Mouse (Mus musculus) cerebellum, adult 8-10 months (tissue): ENCODE data around the gene Fam131a.

Experiments
- DNase-seq: peaks from one replicate; pipeline ENCODE4 v3.0.0; 2022

Gene Fam131a

GRCm38 (mm10) chr16:20717181-20717977 lies 24.3 kb downstream of the Fam131a start, which contains the start of the genes Polr2h and Clcn2:
Gene Polr2h, plus strand, starts transcription at chr16:20717665.
Gene Clcn2, minus strand, starts transcription at chr16:20717746.
- peak; percentile 96 for DNase-seq

- DNase-seq: no peak
Measured at GRCm38 (mm10) chr16:20717978-20718670, 25.1 kb downstream of the Fam131a start.

- DNase-seq: no peak
Measured at GRCm38 (mm10) chr16:20721808-20722207, 28.8 kb downstream of the Fam131a start.

GRCm38 (mm10) chr16:20722736-20723135 lies 29.7 kb downstream of the Fam131a start:
- DNase-seq: no peak

- DNase-seq: no peak
Measured at GRCm38 (mm10) chr16:20723247-20723646, 30.2 kb downstream of the Fam131a start.

GRCm38 (mm10) chr16:20724338-20724748 lies 31.3 kb downstream of the Fam131a start:
- DNase-seq: peak; percentile 4

- DNase-seq: no peak
Measured at GRCm38 (mm10) chr16:20725321-20725720, 32.3 kb downstream of the Fam131a start.

GRCm38 (mm10) chr16:20725750-20726149 lies 32.7 kb downstream of the Fam131a start:
- no peak for DNase-seq

- no peak for DNase-seq
Measured at GRCm38 (mm10) chr16:20726384-20726783, 33.3 kb downstream of the Fam131a start.

GRCm38 (mm10) chr16:20730293-20730711 lies 37.3 kb downstream of the Fam131a start:
- DNase-seq: no peak

- DNase-seq: no peak
Measured at GRCm38 (mm10) chr16:20731688-20732087, 38.6 kb downstream of the Fam131a start.

GRCm38 (mm10) chr16:20732251-20732924 lies 39.3 kb downstream of the Fam131a start:
- no peak for DNase-seq

- peak; percentile 76 for DNase-seq
Measured at GRCm38 (mm10) chr16:20732925-20733730, 40.1 kb downstream of the Fam131a start, which contains the start of gene Chrd. Gene Chrd, plus strand, starts transcription at chr16:20733127.

- DNase-seq: no peak
Measured at GRCm38 (mm10) chr16:20733731-20734730, 41.0 kb downstream of the Fam131a start, which contains the start of gene Thpo. Gene Thpo, minus strand, starts transcription at chr16:20734511.

GRCm38 (mm10) chr16:20735651-20736050 lies 42.6 kb downstream of the Fam131a start:
- DNase-seq: no peak

GRCm38 (mm10) chr16:20736168-20736567 lies 43.1 kb downstream of the Fam131a start:
- DNase-seq: no peak

GRCm38 (mm10) chr16:20736823-20737222 lies 43.8 kb downstream of the Fam131a start:
- no peak for DNase-seq

GRCm38 (mm10) chr16:20739845-20740244 lies 46.8 kb downstream of the Fam131a start:
- DNase-seq: no peak

GRCm38 (mm10) chr16:20746641-20747040 lies 53.6 kb downstream of the Fam131a start:
- DNase-seq: no peak

GRCm38 (mm10) chr16:20750518-20750917 lies 57.5 kb downstream of the Fam131a start:
- DNase-seq: no peak
